Mouse (Mus musculus): ENCODE results near the gene Vmac.

The Vmac gene

DNA sequence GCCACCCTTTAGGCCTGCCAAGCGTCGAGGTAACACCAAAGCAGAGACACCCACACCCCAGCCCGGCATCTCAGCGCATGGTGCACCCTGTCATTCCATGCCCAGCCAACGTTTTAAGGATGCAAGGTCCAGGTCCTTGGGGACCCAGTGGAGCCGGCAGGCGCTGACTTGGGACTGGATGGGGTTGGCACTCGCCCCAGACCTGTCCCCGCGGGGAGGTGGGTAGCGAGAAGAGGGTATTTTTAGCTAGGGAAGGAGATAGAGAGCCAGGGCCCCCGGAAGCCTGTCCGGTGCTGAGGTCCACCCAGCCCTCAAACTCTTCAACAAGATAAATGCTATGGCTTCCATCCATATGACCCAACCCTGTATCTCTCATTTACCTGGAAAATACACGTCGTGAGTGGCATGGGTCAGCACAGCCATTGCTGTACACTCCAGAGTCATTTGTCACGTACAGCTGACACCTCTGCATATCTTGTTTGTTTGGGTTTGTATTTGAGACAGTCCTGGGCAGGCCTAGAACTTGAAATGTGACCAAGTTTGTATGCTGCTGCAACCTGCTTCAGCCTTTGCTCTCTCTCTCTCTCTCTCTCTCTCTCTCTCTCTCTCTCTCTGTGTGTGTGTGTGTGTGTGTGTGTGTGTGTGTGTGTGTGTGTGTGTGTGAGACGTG lies 22.4 kb upstream of the Vmac start:
- no peak for DNase-seq (ENCODE audit: low spot score)

DNA sequence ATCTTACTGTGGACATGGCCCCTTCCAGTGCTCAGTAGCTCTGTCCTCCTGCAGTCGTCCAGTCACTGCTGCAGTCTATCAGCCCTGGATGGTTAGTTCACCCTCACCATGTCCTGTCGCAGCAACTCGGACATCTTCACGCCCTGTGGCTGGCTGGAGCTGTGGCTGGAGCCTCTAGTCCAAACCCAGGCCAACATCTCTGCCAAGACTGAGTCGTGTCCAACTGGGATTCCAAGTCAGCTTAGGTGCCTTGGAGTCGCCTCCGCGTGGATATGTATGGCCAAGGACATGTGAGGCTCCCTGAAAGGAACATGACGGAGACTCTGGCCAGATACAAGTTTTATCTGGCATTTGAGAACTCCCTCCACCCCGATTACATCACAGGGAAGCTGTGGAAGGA lies 20.4 kb upstream of the Vmac start:
- no peak for DNase-seq (ENCODE audit: low spot score)

DNA sequence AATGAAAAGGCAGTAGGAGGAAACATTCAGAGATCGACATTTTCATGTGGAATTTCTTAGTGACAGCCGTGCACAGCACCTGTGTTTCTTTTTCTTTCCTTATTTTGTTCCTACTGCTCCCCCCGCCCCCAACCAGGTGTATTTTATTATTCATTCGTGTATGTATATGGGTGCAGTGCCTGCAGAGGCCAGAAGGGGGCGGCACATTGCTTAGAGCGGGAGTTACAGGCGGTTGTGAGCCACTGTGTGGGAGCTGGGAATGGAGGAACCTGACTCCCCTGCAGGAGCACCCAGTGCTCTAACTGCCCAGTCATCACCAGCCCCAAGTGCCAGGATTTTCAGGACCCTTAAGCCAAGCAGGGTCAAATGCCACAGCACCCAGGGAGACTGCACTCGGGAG lies 18.7 kb upstream of the Vmac start:
- no peak for DNase-seq (ENCODE audit: low spot score)

DNA sequence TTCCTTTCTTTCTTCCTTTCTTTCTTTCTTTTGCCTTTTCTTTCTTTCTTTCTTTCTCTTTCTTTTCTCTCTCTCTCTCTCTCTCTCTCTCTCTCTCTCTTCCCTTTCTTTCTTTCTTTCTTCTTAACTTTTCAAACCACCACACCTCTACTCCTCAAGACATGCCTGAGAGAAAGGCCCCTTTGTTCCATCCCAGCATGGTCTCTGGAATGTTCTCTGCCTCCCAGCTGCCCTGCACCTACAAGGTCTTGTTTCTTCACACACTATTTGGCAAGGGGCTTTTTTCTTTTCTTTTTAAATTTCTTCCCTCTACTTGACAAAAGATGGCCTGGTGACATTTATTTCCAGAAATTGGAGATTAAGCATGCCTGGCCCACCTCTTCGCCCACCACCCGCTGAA lies 11.8 kb upstream of the Vmac start:
- no peak for DNase-seq (ENCODE audit: low spot score)

DNA sequence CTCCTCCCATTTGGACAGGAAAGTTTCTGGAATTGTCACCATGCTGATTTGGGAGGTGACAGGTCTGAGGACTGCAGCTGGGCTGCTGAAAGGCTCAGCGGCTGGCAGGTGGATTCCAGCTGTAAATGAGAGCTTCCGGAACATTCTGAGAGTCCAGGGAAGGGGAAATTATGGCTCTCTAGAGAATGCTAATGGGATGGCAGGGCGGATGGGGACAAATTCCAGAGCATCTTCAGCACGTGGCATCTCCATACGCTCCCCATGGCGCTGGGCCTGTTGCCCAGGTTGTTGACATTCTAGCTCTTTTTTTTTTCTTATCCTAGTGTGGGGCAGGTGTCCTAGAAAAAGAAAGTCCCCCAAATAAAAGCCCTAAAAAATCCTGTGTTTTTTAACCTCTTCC lies 11.3 kb upstream of the Vmac start:
- no peak for DNase-seq (ENCODE audit: low spot score)

DNA sequence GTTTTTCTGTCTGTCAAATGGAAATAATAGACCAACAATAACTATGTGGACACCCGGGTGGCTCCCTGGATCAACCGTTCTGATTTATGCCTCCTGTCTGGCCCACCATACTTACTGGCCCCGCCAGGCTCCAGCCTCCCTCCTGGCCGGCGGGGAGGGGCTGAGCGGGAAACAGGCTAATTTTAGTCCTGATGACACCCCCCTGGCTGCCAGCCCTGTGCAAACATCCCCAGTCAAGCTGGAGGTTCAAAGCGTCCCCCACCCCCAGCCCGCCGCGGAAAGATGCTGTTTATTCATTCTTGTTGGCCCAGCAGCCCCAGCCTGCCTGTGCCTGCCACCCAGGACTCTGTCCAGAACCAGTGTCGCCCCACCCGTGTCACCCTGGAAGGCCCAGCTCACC lies 10.3 kb upstream of the Vmac start:
- DNase-seq (ENCODE audit: low spot score), result no peak

DNA sequence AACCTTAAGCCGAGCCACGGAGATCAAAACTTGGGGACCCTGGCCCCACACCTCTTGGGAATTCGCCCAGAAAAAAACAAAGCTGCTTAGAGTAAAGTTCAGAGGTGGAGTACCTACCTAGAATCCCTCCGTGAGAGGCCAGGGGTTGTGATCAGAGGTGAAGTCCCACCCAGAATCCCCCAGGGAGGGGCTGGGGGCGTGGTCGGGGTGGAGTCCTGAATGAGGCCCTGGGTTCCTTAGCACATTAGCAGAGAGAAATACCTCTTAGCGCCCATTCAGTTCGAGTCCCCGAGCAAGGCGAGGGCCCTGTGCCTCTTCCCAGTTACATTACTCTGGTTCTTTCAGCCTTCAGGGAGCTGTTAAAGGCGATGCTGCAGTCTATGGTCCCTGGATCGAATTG lies 9.8 kb upstream of the Vmac start:
- DNase-seq (ENCODE audit: low spot score), result no peak

DNA sequence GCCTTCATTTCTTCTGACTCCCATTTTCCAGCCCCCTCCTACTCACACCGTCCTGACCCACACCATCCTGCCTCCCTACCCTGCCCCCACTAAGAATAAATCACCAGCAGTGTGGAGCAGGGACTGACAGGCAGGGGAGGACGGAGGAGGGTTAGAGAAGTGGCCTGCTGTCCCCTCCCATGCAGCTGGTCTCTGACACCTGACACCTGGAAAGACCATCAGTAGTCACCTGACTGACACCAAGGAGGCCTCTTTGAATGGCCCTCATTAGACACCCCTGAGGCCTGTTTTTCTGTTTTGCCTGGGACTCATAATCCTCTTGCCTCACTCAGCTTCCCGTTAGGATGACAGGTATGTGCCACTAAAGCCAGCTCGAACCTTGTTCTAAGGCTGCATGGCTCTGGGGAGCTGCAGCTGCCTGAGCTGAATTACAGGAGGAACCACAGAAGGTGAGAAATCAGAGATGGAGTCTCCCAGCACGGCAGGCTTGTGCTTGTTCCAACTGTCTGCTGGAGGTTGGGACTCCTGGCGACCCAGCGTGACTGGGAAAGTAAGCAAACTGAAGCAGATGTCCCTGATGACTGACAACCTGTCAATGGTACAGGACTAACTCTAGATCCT lies 9.3 kb upstream of the Vmac start:
- DNase-seq (ENCODE audit: low spot score), result no peak

DNA sequence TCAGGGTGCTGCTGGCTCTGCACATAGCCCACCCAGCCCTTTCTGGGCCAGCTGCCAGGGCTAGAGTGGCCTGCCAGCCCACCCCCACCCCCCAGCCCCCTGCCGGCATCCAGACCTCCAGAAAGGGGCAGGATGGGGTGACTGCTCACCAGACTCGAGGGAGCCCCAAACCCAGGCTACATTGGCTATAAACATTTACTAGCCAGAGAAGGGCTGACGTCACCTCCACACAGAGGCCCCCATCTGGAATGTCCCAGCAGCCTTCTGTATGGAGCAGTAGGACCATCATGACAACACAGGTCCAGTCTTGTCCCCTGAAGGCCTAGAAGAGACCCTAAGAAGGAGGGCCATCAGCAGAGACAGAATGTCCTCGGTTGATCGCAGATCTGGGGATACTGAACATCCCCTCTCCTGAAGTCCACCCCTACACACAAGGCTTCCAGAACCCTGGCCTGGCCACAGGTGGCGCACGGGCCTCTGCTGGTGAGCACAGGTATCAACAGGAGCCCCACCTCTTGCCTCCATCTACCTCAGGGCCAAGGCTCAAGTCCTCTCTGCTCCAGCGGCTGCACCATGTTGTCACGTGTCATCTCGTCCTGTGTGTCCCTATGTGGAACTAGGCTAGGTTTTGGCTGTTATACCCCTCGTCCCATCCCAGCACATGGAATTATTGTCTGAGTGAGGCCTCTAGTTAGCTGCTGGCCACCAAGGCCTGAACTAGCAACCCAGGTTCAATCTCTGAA lies 5.8 kb upstream of the Vmac start:
- DNase-seq (ENCODE audit: low spot score), result no peak

DNA sequence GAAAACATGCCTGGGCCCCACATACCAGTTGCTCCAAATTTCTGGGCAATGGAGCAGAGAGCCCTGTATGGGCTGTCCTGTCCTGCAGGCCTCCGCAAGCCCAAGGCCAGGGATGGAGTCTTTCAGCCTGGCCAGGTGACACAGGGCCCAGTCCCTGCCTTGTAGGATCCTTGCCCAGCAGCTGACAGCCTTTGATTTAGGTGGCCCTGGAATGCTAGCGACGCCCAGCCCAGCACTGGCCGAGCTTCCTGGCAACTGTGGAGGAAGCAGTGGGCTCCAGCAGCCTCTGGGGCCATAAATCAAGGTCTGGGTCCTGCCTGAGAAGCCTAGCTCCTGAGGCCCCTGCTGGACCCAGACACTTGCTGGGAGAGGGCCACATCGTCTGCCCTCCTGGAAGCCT lies 4.6 kb upstream of the Vmac start:
- no peak for DNase-seq (ENCODE audit: low spot score)

DNA sequence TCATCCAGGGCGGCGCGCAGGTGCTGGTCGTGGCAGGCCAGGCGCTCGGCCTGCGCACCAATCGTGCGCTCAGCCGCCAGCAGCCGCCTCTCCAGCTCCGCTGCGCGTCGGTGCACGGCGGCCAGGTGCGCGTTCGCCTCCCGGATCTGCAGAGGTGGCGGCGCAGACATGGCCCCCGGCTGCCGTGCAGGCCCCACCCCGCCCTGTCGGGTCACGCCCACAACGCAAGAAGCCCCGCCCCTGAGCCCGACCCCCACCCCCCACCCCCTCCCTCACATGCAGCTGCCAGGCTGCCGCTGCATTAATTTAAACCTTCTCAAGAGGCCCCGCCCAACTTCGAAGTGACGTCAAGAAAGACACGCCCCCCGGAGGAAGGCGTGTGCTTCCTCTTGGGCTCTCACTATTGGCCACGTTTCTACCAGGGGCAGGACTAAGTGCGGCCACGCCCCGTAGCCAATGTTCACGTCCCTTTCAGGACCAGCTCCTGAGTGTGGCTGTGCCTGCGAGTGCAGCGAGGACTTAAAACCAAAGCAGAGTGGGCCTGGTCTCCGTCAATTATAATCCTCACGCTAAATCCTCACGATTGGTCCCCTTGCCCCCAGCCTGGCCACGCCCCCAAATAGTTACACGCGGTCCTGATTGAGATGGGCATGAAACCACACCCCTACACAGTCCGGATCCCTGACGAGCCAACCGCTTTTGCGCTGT lies 1.0 kb downstream of the Vmac start:
- peak; percentile 96 for DNase-seq (ENCODE audit: low spot score)

DNA sequence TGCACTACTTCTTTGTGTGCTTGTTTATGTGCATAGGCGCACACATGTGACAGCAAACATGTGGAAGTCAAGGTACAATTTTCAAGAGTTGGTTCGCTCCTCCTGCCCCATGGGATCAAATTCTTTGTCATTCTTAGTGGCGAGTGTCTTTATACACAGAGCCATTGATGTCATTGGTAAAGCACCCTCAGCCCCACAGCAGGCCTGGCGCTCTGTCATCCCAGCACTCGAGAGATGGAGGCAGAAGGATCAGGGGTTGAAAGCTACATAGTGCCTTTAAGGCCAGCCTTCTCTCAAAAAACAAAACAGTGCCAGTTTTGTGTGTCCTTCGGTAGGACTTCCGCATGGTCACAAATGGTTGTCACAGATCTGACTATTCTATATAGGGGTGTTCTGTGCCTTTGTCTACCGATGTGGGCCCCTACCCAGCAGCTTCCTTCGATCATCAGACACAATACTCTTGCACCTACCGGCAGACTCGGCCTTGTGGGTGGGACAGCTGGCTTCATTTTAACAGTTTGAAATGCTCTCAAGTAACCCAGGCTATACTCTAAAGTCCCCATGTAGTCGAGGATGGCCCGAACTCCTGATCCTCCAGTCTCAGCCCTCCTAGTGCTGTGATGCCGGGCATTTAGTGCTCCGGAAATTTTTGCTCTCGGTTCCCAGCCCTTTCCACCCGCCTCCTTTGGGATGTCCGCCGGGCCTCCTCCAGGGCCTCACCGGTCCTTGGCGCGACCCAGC lies 1.7 kb downstream of the Vmac start:
- no peak for DNase-seq (ENCODE audit: low spot score)

DNA sequence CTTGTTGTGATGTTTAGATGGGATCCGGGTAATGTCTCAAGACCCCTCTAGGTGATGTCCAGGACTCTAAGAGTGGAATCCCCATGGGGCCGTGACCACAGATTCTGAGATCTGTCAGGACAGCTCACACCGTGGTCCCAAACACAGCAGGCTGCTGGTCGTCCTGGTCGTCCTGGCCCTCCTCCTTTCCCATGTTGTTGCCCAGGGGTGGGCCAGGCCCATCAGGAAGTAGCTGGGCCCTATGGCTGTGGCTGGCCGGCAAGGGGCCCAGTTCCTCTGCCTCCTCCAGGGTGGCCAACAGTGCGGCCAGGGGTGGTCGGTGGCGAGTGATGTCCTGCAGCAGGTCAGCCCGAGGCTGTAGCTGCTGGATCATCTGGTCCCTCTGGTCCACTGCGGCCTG lies 2.5 kb downstream of the Vmac start:
- DNase-seq (ENCODE audit: low spot score), result no peak

DNA sequence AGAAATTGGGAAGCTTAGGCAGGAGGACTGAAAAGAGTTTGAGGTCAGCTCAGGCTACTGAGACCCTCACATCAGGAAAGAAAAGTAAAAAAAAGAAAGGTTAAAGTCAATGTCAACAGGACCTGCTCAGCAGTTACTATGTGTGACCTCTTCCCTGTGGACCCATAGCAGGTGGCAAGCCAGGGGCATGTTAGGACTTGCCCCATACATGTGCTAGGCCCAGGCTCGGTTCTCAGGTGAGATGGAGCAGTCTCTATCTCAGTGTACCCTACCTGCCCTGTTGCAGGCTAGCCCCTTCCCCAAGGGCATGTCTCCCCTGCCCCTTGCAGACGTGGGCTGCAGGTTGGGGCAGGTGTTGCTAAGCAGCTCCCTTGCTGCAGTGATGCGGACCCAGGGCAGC lies 8.1 kb downstream of the Vmac start:
- DNase-seq (ENCODE audit: low spot score), result no peak

DNA sequence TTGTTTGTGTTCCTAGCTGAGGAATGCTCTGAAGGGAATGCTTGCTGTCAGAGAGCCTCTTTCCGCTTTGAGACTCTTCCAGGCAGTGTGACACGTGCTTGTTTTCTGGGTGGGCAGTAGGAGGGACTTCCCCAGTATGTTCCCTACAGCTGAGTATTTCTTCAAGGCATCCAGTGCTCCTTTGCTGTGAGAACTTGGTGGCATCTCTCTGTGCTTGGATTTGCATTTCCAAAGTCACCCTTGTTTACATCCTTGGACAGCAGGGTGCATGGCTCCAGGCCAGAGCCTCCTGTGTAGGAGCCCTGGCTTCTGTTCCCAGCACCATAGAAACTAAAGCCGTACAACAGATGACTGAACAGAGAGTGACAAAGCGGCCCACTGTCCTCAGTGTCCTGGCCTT lies 9.1 kb downstream of the Vmac start:
- DNase-seq (ENCODE audit: low spot score), result peak; percentile 16

DNA sequence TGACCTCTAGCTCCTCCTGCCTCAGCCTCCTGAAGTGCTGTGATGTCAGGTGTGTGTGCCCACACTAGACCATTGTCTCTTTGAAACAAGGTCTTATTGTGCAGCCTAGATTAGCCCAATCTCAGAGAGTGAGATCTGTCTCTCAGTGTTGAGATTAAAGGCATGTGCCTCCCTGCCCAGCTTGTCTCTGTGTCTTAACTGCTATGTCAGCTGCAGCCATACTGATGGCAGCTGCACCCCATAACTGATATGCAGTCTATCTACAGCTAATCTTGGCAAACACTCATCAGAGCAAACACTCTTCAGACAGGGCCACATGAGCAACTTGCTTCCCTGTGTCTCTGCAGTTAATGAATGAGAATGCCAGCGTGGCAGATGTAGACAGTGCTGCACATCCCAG lies 11.3 kb downstream of the Vmac start:
- no peak for DNase-seq (ENCODE audit: low spot score)

DNA sequence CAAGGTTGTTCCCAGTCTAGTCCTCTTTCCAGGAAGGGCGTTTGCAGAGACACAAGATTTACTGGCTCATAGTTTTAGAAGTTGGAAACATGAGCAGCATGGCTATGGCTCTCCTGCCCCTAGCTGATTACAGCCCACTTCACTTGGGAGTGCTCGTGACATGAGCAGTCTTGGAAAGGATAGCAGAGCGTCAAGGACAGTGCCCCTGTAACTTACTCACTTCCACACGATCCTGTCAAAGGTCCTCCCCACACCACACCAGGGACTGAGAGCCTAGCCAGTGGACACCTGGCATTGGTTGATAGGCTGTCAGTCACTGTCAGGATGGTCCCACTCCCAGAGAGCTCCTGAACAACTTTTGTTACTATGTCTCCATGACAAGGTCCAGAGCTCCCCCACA lies 14.8 kb downstream of the Vmac start:
- no peak for DNase-seq (ENCODE audit: low spot score)

DNA sequence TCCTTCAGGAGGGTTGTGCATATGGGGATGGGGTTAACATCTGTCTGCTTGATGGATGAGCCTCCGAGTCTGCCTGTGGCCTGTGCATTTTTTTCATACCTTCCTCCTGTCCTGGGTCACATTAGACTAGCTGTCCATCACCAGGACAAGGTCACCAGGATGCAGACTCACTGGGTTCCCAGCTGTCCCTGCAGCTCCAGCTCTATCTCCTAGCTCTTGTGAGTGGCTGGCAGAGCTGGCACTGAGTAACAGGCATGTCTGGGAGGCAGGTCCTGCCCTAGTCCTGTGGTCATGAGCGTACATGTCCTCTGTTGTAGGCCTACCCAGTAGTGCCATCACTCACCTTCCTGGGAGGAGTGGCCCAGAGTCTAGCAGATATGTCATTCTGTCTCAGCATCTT lies 17.4 kb downstream of the Vmac start:
- DNase-seq (ENCODE audit: low spot score), result no peak

DNA sequence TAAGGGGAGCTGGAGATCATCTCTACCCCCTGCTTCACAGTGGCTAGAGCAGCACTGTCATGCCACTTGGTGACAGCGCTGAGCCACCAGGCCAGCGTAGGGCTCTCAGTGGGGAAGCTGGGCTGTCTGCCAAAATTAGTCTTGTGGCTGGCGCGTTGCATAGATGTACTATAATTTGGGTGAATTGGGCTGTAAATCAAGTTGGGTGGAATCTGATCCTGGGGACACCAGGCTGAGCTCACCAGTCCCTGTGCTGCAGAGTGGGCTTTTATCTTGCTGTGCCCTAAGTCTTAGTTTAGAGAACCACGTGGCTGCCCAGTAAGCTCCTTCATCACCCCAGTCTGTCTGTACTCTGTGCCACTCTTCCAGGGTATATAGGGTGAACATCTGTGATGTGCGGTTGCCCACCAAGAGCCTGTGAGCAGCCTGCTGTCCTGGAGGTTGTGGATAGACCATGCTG lies 23.9 kb downstream of the Vmac start:
- DNase-seq (ENCODE audit: low spot score), result no peak

DNA sequence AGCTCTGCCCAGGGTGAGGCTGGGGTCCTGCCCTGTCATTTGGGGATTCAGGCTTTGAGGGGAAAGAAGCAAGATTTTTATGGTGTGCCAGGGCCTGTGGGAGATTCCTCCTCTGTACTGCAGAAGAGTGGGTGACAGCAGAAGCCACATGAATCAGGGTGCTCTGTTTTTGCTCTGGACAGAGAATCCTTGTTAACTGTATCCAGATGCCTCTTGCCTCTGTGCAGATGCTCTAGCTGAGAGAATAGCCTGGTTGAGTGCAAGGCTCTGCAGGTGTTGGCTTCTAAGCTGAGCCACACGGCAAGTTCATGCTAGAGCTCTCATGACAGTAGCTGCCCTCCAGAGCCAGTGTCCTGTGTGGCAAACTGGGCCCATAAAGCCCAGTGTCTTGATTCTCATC lies 24.4 kb downstream of the Vmac start:
- no peak for DNase-seq (ENCODE audit: low spot score)

DNA sequence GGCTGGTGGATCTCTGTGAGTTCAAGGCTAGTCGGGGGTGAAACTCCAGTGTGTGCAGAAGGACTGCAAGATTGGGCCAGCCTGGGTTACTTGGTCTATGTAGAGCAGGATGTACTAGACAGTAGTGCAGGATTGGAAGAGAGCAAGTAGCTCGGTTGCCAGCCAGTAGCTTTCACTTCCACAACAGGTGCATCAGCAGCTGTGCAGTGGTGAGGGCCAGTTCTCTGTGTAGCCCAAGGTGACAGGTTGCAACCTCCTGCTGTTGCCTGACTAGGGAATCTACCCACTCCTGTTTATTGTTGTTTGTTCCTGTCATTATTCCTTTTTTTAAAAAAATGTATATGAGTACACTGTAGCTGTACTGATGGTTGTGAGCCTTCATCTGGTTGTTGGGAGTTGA lies 29.1 kb downstream of the Vmac start:
- DNase-seq (ENCODE audit: low spot score), result no peak

DNA sequence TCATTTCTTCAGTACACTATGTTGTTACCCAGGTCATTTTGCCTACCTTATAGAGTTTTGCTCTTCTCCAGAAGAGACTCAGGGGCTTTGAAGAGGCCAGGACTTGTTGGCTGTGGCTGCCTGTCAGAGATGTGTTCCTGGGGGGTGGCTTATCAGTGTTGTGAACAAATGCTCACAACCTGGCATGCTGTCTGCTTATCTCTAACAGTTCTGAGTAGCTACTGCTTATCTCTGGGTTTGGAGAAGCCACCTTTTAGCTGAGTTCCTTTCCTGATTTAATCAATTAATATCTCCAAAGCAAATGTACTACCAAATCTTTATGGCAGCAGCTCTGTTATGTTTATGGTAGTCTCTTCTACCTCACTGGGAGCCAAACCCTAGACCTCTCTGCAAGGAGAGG lies 29.8 kb downstream of the Vmac start:
- no peak for DNase-seq (ENCODE audit: low spot score)
